Mouse (Mus musculus) skeletal muscle tissue, adult 2 months (tissue): ENCODE measurements around the gene Cdk5r1.

Source experiments
- DNase-seq: peaks from one replicate; pipeline ENCODE4 v3.0.0-alpha.2; 2012; ENCODE audit warnings: low read depth, low spot score

Cdk5r1 gene

GRCm38 (mm10) chr11:80504519-80505385 is 27.9 kb downstream of the Cdk5r1 start:
- no peak for DNase-seq

- no peak for DNase-seq
These were observed 28.8 kb downstream of the Cdk5r1 start for GRCm38 (mm10) chr11:80505581-80505980.

GRCm38 (mm10) chr11:80506483-80506882 is 29.7 kb downstream of the Cdk5r1 start:
- no peak for DNase-seq

- DNase-seq: no peak
These were observed 31.0 kb downstream of the Cdk5r1 start for GRCm38 (mm10) chr11:80507791-80508190.

- DNase-seq: peak; percentile 65
These were observed 31.7 kb downstream of the Cdk5r1 start for GRCm38 (mm10) chr11:80508361-80509175.

- DNase-seq: no peak
These were observed 32.3 kb downstream of the Cdk5r1 start for GRCm38 (mm10) chr11:80509176-80509506.

- DNase-seq: no peak
These were observed 33.3 kb downstream of the Cdk5r1 start for GRCm38 (mm10) chr11:80510124-80510523.

GRCm38 (mm10) chr11:80512313-80513056 is 35.7 kb downstream of the Cdk5r1 start:
- no peak for DNase-seq

- no peak for DNase-seq
These were observed 37.0 kb downstream of the Cdk5r1 start for GRCm38 (mm10) chr11:80513796-80514195.

- DNase-seq: no peak
These were observed 38.5 kb downstream of the Cdk5r1 start for GRCm38 (mm10) chr11:80515346-80515745.

- DNase-seq: no peak
These were observed 39.1 kb downstream of the Cdk5r1 start for GRCm38 (mm10) chr11:80515895-80516294.

- no peak for DNase-seq
These were observed 41.9 kb downstream of the Cdk5r1 start for GRCm38 (mm10) chr11:80518421-80519367.

GRCm38 (mm10) chr11:80521148-80521547 is 44.3 kb downstream of the Cdk5r1 start:
- DNase-seq: no peak

GRCm38 (mm10) chr11:80522852-80523251 is 46.0 kb downstream of the Cdk5r1 start:
- peak; percentile 18 for DNase-seq

- DNase-seq: no peak
These were observed 46.6 kb downstream of the Cdk5r1 start for GRCm38 (mm10) chr11:80523410-80523809.

GRCm38 (mm10) chr11:80524213-80524612 is 47.4 kb downstream of the Cdk5r1 start:
- no peak for DNase-seq

- DNase-seq: no peak
These were observed 50.9 kb downstream of the Cdk5r1 start for GRCm38 (mm10) chr11:80527697-80528096.

GRCm38 (mm10) chr11:80529149-80529548 is 52.3 kb downstream of the Cdk5r1 start:
- no peak for DNase-seq
